Mouse (Mus musculus): ENCODE data around the gene Srgap2. TPM values are rescaled to one million over a fixed set of nuclear protein-coding genes. Genes with fewer than 3 reads are reported as not detected.
"Not testable (repeated sequence)": the region's sequence is repeated elsewhere in the genome, so short reads cannot be mapped to it uniquely, and the experiment has no call there.

Srgap2 gene
- polyA plus RNA-seq (2014; fragmentation: Nextera tagmentation; extraction: Ambion mirVana) = 13.2 and 20.8 TPM in 2 replicates

DNA sequence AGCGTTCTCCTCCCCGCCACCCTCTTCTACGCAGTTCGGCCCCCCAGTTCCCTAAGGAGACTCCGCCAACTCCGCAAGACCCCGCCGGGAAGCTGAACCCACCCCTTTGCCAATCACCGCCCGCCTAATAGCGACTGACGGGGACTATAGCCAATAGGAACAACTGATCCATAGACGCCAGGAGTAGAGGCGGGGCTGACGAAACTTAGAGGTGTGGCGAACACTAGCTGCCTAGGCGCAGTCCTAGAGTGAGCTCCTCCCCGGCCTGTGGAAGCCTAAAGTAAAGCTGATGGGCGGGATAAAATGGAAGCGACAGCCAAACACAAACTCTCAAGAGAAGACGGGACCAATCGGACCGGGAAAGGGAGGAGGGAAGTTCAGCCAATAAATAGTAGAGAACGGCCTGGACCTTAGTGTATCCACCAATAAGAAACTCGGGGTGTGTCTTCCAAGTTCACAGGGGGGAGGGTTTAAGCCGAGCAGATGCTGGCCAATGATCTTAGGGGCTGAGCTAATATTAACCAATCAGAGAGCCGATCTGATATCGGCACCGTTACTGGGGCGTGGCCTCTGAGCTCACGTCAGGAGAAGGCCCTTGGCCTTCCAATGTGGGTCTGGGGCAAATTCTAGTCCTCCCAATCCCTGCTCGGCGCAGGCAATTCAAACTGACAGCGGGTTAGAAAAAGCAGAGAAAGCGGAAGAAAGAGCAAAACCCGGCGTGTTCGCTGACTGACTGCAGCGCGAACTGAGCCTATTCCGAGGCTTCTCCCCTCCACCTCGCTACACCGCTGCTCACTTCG, at the start of gene Srgap2, which contains the start of gene Fam72a:
TSS of gene Srgap2 (minus strand) at position 72 of the 800 bp plus-strand sequence.
TSS of gene Fam72a (plus strand) at position 623 of the 800 bp plus-strand sequence.
- Histone ChIP-seq H3K9me3 (ENCODE audit: control insufficient read depth, low read length) (no peaks in the 10 kb centered on the region), H3K4me2 (replicated peaks; ENCODE audit: low read depth, low read length) (peak within 1 kb of the TSS; percentile 91), H3K27ac (ENCODE audit: low read depth, low read length) (peak within 1 kb of the TSS; percentile 95), H3K9ac (ENCODE audit: low read depth, low read length) (peak within 1 kb of the TSS; percentile 83), H3K27me3 (ENCODE audit: control insufficient read depth, insufficient read depth, low read length) (no peaks in the 10 kb centered on the region), H3K36me3 (ENCODE audit: control insufficient read depth, insufficient read depth, low read length) (no peaks in the 10 kb centered on the region), H3K4me1 (ENCODE audit: control insufficient read depth, insufficient read depth, low read length) (peaks cover 41% of the 10 kb centered on the region), H3K4me3 (ENCODE audit: low read length) (peak within 1 kb of the TSS; percentile 78)
- WGBS = under 1% methylated on average over 44 of the region's 44 CpGs
- ATAC-seq (ENCODE audit: low FRiP score, low TSS enrichment) = peak; percentile 96

DNA sequence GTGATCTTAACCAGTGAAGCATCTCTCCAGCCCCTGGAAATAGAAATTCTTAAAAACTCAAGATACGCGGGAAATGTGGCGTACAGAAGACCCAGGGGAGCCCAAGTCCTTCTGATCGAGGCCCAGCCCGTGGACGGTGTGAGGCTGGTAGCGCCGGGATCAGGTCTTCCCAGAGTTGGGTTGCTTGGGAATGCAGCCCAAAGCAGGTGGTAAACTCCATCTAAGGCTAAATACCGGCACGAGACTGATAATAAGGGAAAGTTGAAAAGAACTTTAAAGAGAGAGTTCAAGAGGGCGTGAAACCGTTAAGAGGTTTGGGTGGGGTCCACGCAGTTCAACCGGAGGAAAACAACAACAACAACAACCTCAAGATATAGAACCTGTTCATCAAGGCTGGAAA, 46.6 kb upstream of the Srgap2 start:
- ATAC-seq (ENCODE audit: low FRiP score, low TSS enrichment) = peak; percentile 86; the same call in 1 of the 2 replicates
- H3K9ac ChIP-seq (ENCODE audit: low read depth, low read length) = no peak overlapping the region
- H3K36me3 ChIP-seq (ENCODE audit: control insufficient read depth, insufficient read depth, low read length) = no peaks in the 10 kb centered on the region
- H3K27ac ChIP-seq (ENCODE audit: low read depth, low read length) = no peak overlapping the region
- no peaks in the 10 kb centered on the region for H3K27me3 ChIP-seq (ENCODE audit: control insufficient read depth, insufficient read depth, low read length)
- no peaks in the 10 kb centered on the region for H3K9me3 ChIP-seq (ENCODE audit: control insufficient read depth, low read length)
- no peak overlapping the region for H3K4me2 ChIP-seq (replicated peaks; ENCODE audit: low read depth, low read length)
- WGBS = 91% methylated on average over 14 of the region's 14 CpGs
- H3K4me3 ChIP-seq (ENCODE audit: low read length) = no peak overlapping the region
- H3K4me1 ChIP-seq (ENCODE audit: control insufficient read depth, insufficient read depth, low read length) = no peaks in the 10 kb centered on the region

GRCm38 (mm10) chr1:131570391-131570790, 43.2 kb upstream of the Srgap2 start:
- Histone ChIP-seq H3K36me3 (ENCODE audit: control insufficient read depth, insufficient read depth, low read length) (no peaks in the 10 kb centered on the region), H3K27me3 (ENCODE audit: control insufficient read depth, insufficient read depth, low read length) (no peaks in the 10 kb centered on the region), H3K4me1 (ENCODE audit: control insufficient read depth, insufficient read depth, low read length) (no peaks in the 10 kb centered on the region), H3K9me3 (ENCODE audit: control insufficient read depth, low read length) (no peaks in the 10 kb centered on the region), H3K4me2 (replicated peaks; ENCODE audit: low read depth, low read length) (no peak overlapping the region), H3K9ac (ENCODE audit: low read depth, low read length) (no peak overlapping the region), H3K27ac (ENCODE audit: low read depth, low read length) (no peak overlapping the region), H3K4me3 (ENCODE audit: low read length) (no peak overlapping the region)
- WGBS = 89% methylated on average over 4 of the region's 4 CpGs
- ATAC-seq (ENCODE audit: low FRiP score, low TSS enrichment) = no peak

- no peak overlapping the region for H3K4me2 ChIP-seq (replicated peaks; ENCODE audit: low read depth, low read length)
- H3K36me3 ChIP-seq (ENCODE audit: control insufficient read depth, insufficient read depth, low read length) = no peaks in the 10 kb centered on the region
- H3K4me1 ChIP-seq (ENCODE audit: control insufficient read depth, insufficient read depth, low read length) = no peaks in the 10 kb centered on the region
- no peaks in the 10 kb centered on the region for H3K9me3 ChIP-seq (ENCODE audit: control insufficient read depth, low read length)
- H3K27me3 ChIP-seq (ENCODE audit: control insufficient read depth, insufficient read depth, low read length) = no peaks in the 10 kb centered on the region
- H3K4me3 ChIP-seq (ENCODE audit: low read length) = no peak overlapping the region
- H3K9ac ChIP-seq (ENCODE audit: low read depth, low read length) = no peak overlapping the region
- ATAC-seq (ENCODE audit: low FRiP score, low TSS enrichment) = no peak
- 86% methylated on average over 6 of the region's 6 CpGs for WGBS
- no peak overlapping the region for H3K27ac ChIP-seq (ENCODE audit: low read depth, low read length)
Observed at GRCm38 (mm10) chr1:131569721-131570120, 42.6 kb upstream of the Srgap2 start.

DNA sequence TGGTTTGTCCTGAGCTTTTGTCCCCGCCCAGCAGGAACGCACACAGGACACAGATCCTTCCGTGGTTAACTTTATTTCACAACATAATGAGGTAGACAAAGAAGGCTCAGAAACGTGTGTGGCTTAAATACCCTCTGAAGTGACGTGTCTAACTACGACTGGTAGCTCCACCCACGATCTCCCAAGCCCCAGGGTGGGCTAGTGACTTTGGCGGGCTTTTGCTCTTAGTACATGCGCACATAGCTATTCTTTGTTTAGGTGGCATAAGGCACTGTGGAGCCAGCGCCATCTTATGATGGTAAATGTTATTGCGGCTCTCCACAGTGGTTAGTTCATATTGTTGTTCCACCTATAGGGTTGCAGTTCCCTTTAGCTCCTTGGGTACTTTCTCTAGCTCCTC, 38.9 kb upstream of the Srgap2 start:
- H3K4me1 ChIP-seq (ENCODE audit: control insufficient read depth, insufficient read depth, low read length); H3K4me3 ChIP-seq (ENCODE audit: low read length); H3K4me2 ChIP-seq (replicated peaks; ENCODE audit: low read depth, low read length); H3K9ac ChIP-seq (ENCODE audit: low read depth, low read length); H3K27me3 ChIP-seq (ENCODE audit: control insufficient read depth, insufficient read depth, low read length); H3K9me3 ChIP-seq (ENCODE audit: control insufficient read depth, low read length); H3K27ac ChIP-seq (ENCODE audit: low read depth, low read length); ATAC-seq (ENCODE audit: low FRiP score, low TSS enrichment); H3K36me3 ChIP-seq (ENCODE audit: control insufficient read depth, insufficient read depth, low read length): not testable (repeated sequence)
- 58% methylated on average over 11 of the region's 11 CpGs for WGBS

- H3K4me1 ChIP-seq (ENCODE audit: control insufficient read depth, insufficient read depth, low read length) = no peaks in the 10 kb centered on the region
- H3K9me3 ChIP-seq (ENCODE audit: control insufficient read depth, low read length) = no peaks in the 10 kb centered on the region
- H3K27ac ChIP-seq (ENCODE audit: low read depth, low read length) = no peak overlapping the region
- no peak overlapping the region for H3K4me2 ChIP-seq (replicated peaks; ENCODE audit: low read depth, low read length)
- no peaks in the 10 kb centered on the region for H3K36me3 ChIP-seq (ENCODE audit: control insufficient read depth, insufficient read depth, low read length)
- H3K9ac ChIP-seq (ENCODE audit: low read depth, low read length) = no peak overlapping the region
- 98% methylated on average over 2 of the region's 2 CpGs for WGBS
- H3K27me3 ChIP-seq (ENCODE audit: control insufficient read depth, insufficient read depth, low read length) = no peaks in the 10 kb centered on the region
- ATAC-seq (ENCODE audit: low FRiP score, low TSS enrichment) = no peak
- no peak overlapping the region for H3K4me3 ChIP-seq (ENCODE audit: low read length)
Observed at GRCm38 (mm10) chr1:131562081-131562480, 34.9 kb upstream of the Srgap2 start.

GRCm38 (mm10) chr1:131560500-131560899, 33.3 kb upstream of the Srgap2 start:
- Histone ChIP-seq H3K9ac (ENCODE audit: low read depth, low read length) (no peak overlapping the region), H3K36me3 (ENCODE audit: control insufficient read depth, insufficient read depth, low read length) (no peaks in the 10 kb centered on the region), H3K4me1 (ENCODE audit: control insufficient read depth, insufficient read depth, low read length) (no peaks in the 10 kb centered on the region), H3K4me3 (ENCODE audit: low read length) (no peak overlapping the region), H3K27me3 (ENCODE audit: control insufficient read depth, insufficient read depth, low read length) (no peaks in the 10 kb centered on the region), H3K4me2 (replicated peaks; ENCODE audit: low read depth, low read length) (no peak overlapping the region), H3K27ac (ENCODE audit: low read depth, low read length) (no peak overlapping the region), H3K9me3 (ENCODE audit: control insufficient read depth, low read length) (no peaks in the 10 kb centered on the region)
- no peak for ATAC-seq (ENCODE audit: low FRiP score, low TSS enrichment)

- Histone ChIP-seq H3K27me3 (ENCODE audit: control insufficient read depth, insufficient read depth, low read length) (no peaks in the 10 kb centered on the region), H3K36me3 (ENCODE audit: control insufficient read depth, insufficient read depth, low read length) (no peaks in the 10 kb centered on the region), H3K4me1 (ENCODE audit: control insufficient read depth, insufficient read depth, low read length) (no peaks in the 10 kb centered on the region), H3K27ac (ENCODE audit: low read depth, low read length) (no peak overlapping the region), H3K9me3 (ENCODE audit: control insufficient read depth, low read length) (no peaks in the 10 kb centered on the region), H3K4me2 (replicated peaks; ENCODE audit: low read depth, low read length) (peak overlapping the region; percentile 15; the same call in 1 of the 2 replicates), H3K9ac (ENCODE audit: low read depth, low read length) (peak overlapping the region; percentile 38; the same call in 1 of the 2 replicates), H3K4me3 (ENCODE audit: low read length) (no peak overlapping the region)
- WGBS = 11% methylated on average over 13 of the region's 13 CpGs
- peak; percentile 92 for ATAC-seq (ENCODE audit: low FRiP score, low TSS enrichment)
Observed at GRCm38 (mm10) chr1:131555042-131555812, 28.1 kb upstream of the Srgap2 start.

DNA sequence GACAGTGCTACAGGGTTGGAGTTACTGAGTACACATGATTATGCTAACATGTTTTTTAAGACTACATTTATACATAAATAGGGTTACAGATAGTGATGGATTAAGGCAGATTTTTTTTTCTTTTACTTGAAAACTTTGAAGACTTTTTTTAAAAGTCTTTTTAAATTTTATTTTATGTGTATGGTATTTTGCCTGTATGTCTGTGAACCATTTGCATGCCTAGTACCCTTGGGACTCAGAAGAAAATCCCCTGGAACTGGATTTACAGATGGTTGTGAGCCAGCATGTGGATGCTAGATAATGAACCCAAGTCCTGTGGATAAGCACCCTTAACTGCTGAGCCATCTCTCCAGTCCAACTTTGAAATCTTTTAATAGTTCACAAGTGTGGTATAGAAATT, 26.3 kb upstream of the Srgap2 start:
- no peak overlapping the region for H3K4me2 ChIP-seq (replicated peaks; ENCODE audit: low read depth, low read length)
- no peak for ATAC-seq (ENCODE audit: low FRiP score, low TSS enrichment)
- no peaks in the 10 kb centered on the region for H3K27me3 ChIP-seq (ENCODE audit: control insufficient read depth, insufficient read depth, low read length)
- H3K4me3 ChIP-seq (ENCODE audit: low read length) = no peak overlapping the region
- no peak overlapping the region for H3K27ac ChIP-seq (ENCODE audit: low read depth, low read length)
- H3K9ac ChIP-seq (ENCODE audit: low read depth, low read length) = no peak overlapping the region
- H3K9me3 ChIP-seq (ENCODE audit: control insufficient read depth, low read length) = no peaks in the 10 kb centered on the region
- H3K4me1 ChIP-seq (ENCODE audit: control insufficient read depth, insufficient read depth, low read length) = no peaks in the 10 kb centered on the region
- no peaks in the 10 kb centered on the region for H3K36me3 ChIP-seq (ENCODE audit: control insufficient read depth, insufficient read depth, low read length)
